Mouse (Mus musculus) lung, embryonic 16.5 days (tissue): Measurements from ENCODE around the gene Dscaml1. TPM values are rescaled to one million over a fixed set of nuclear protein-coding genes. Genes with fewer than 3 reads are reported as not detected.
A peak's percentile ranks its signal among the peaks of the same experiment; 100 is the strongest.

ENCODE experiments used
- ATAC-seq: fragments of 200-750 bp; cut with Nextera tagmentation; 2 replicates; pipeline ENCODE4 v1.8.0; 2017; ENCODE audit warnings: low read depth, mild to moderate bottlenecking, moderate library complexity
- H3K27ac ChIP-seq: fragments of 300-500 bp; sonication (generic); 2 replicates; pipeline ENCODE4 v1.5.1; 2014; ENCODE audit warnings: mild to moderate bottlenecking, control low read depth, low read length
- H3K27me3 ChIP-seq: fragments of 300-500 bp; sonication (generic); 2 replicates; pipeline ENCODE4 v1.6.1; 2014; ENCODE audit warnings: low read depth, low read length, mixed read lengths; ENCODE audit not compliant: control insufficient read depth, insufficient read depth
- H3K36me3 ChIP-seq: fragments of 300-500 bp; sonication (generic); 2 replicates; pipeline ENCODE4 v1.6.1; 2014; ENCODE audit warnings: low read length; ENCODE audit not compliant: control insufficient read depth, insufficient read depth
- H3K4me1 ChIP-seq: fragments of 300-500 bp; sonication (generic); replicated peaks from 2 replicates; pipeline ENCODE4 v1.6.1; 2014; ENCODE audit warnings: low read length, mixed read lengths; ENCODE audit not compliant: control insufficient read depth, insufficient read depth
- H3K4me2 ChIP-seq: fragments of 300-500 bp; sonication (generic); 2 replicates; pipeline ENCODE4 v1.6.1; 2014; ENCODE audit warnings: low read depth, low read length, control low read depth
- H3K4me3 ChIP-seq: fragments of 300-500 bp; sonication (generic); 2 replicates; pipeline ENCODE4 v1.5.1; 2014; ENCODE audit warnings: mild to moderate bottlenecking, low read length, control low read depth
- H3K9ac ChIP-seq: fragments of 300-500 bp; sonication (generic); 2 replicates; pipeline ENCODE4 v1.6.1; 2014; ENCODE audit warnings: low read length, control low read depth
- H3K9me3 ChIP-seq: fragments of 300-500 bp; sonication (generic); 2 replicates; pipeline ENCODE4 v1.6.1; 2016; ENCODE audit warnings: low read length; ENCODE audit not compliant: control insufficient read depth
- WGBS: fragments of 180-500 bp; shearing (Covaris S2); extraction: QIAGEN DNeasy Blood & Tissue Kit; methylation state at CpG from one replicate; pipeline ENCODE4 v1.1.7; 2014; 5-methylcytosine and 5-hydroxymethylcytosine counted together
- polyA plus RNA-seq: library from polyadenylated mRNA; unstranded; fragments of >200 nt; fragmentation: Nextera tagmentation; extraction: Ambion mirVana; gene quantifications from 2 replicates; pipeline ENCODE4 v1.2.1, GENCODE M21; 2015

Gene Dscaml1
- 0.18 and 0.24 TPM in 2 replicates for polyA plus RNA-seq

DNA sequence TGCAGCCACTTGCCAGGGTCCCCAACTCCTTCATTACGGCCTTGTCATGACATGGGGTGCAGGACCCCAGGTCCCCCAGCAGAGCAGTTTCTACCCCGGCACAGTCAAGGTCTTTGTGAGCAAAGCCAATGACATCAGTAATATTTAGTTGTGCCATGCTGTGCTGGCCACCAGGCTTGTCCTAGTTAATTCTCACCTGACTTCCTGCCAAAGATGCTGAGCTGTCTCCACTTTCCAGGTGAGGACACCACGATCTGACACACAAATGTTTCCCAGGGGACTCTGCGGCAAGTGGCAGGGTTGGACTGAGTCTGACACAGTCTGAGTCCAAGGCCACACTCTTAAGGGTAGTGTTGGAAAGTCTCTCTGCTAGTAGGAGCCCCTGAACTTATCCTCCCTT is at the start of gene Dscaml1:
Gene Dscaml1, plus strand, starts transcription at position 173 of the 400 bp plus-strand sequence.
- ATAC-seq = no peak
- Histone ChIP-seq H3K27me3 (peaks cover 30% of the 10 kb centered on the region), H3K4me3 (no peak within 1 kb of the TSS), H3K9ac (no peak within 1 kb of the TSS), H3K4me2 (no peak within 1 kb of the TSS), H3K4me1 (peaks cover 5% of the 10 kb centered on the region), H3K9me3 (no peaks in the 10 kb centered on the region), H3K27ac (no peak within 1 kb of the TSS), H3K36me3 (no peaks in the 10 kb centered on the region)
- 75% methylated on average over 4 of the region's 4 CpGs for WGBS

DNA sequence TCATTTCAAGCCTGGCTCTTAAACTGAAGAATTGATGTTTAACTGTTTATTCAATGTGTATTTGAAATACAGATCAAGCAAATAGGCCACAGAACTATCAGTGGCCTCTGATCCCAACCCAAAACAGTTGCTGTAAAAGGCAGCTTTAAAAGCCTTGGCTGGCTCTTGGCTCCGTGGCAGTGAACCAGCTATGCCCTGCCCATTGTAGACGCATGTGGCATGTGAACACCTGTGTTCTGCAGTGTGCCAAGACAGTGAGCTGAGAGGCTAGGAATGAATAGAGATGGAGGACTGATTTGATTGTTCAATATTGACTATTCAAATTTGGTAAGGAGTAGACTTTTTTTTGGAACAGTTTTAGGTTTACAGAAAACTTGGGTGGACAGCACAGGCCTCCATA is 49.5 kb upstream of the Dscaml1 start:
- Histone ChIP-seq H3K27me3 (no peaks in the 10 kb centered on the region), H3K9ac (no peak overlapping the region), H3K9me3 (no peaks in the 10 kb centered on the region), H3K4me2 (no peak overlapping the region), H3K27ac (no peak overlapping the region), H3K4me1 (no peaks in the 10 kb centered on the region), H3K36me3 (no peaks in the 10 kb centered on the region), H3K4me3 (no peak overlapping the region)
- ATAC-seq = peak; percentile 54; the same call in 1 of the 2 replicates
- 51% methylated on average over 2 of the region's 2 CpGs for WGBS

DNA sequence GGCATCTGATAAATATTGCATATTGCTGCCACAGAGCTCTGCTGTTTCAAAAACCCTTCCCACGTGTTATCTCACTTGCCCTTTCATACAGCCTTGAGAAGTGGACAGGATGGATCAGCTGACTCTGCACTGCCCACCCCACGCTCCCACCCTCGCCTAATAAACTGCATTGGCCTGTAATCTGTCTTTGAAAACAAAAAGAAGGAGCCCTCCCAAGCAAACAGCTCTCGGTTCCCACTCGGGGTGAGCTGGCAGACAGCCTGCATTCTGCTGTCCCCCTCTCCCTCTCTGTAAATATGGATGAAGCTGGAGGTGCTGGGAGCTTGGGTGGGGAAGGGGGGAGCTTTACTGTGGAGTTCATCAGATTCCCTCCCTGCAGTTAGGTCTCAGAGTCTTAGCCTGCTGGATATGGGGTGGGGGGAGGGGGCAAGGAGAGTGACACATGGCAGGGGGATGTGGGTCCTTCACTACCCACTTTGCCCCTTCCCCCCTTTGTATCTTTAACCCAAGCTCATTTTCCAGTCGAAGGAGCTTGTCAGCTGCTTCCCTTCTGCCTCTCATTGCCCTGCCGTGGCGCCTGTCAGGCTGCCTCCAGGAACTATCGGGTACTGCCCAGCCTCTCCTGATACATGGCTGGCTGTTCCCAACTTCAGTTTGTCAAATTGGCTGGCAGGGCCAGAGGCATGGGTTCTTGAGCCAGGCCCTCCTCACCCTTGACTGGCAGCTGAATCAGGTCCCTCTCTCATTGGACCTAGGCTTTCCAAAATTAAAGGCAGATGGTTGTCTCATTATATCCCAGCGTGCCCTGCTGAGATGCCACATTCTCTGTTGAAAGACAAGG is 45.8 kb upstream of the Dscaml1 start:
- Histone ChIP-seq H3K36me3 (no peaks in the 10 kb centered on the region), H3K27ac (no peak overlapping the region), H3K9me3 (no peaks in the 10 kb centered on the region), H3K9ac (no peak overlapping the region), H3K4me2 (no peak overlapping the region), H3K4me3 (no peak overlapping the region), H3K27me3 (no peaks in the 10 kb centered on the region), H3K4me1 (no peaks in the 10 kb centered on the region)
- no peak for ATAC-seq
- 48% methylated on average over 10 of the region's 10 CpGs for WGBS

DNA sequence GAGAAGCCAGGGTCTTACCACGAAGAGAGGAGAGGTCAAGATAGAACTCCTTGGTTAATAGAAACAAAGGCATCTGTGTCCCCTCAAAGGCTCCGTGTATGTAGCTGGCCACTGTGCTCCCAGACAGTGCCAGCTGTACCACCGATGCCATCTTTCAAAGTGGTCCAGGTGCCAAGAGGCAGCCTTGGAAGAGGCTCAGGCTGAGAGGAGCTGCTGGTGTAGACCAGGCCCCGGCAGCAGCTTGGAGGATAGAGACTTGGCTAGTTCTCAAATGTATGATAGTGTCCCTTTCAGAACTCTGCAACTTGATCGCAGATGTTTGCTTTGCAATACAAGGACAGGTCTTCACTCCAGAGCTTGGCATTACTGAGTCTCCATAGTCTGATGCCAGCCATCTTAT is 44.1 kb upstream of the Dscaml1 start:
- H3K27me3 ChIP-seq = no peaks in the 10 kb centered on the region
- no peak overlapping the region for H3K4me2 ChIP-seq
- ATAC-seq = no peak
- 54% methylated on average over 5 of the region's 5 CpGs for WGBS
- no peaks in the 10 kb centered on the region for H3K9me3 ChIP-seq
- H3K4me1 ChIP-seq = no peaks in the 10 kb centered on the region
- H3K9ac ChIP-seq = no peak overlapping the region
- H3K36me3 ChIP-seq = no peaks in the 10 kb centered on the region
- no peak overlapping the region for H3K4me3 ChIP-seq
- no peak overlapping the region for H3K27ac ChIP-seq

DNA sequence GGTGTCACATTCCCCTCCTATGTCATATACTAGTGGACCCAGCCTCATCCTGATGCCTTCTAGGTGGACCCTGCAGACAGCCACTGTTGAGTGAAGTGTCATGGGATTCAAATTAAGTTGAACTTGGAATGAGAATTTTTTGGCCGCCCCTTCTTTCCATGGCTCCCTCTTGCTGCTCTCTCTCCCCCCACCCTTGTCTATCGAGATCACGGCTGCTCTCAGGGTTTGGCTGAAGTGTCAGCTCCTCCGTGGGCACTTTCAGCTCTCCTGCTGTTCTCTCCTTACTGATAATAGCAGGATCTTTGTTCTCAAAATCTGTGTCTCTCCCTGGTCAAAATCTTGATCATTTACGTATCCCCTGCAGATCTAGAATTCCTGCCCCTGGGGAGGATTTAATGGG is 43.6 kb upstream of the Dscaml1 start:
- Histone ChIP-seq H3K27me3 (no peaks in the 10 kb centered on the region), H3K4me3 (no peak overlapping the region), H3K4me2 (no peak overlapping the region), H3K9me3 (no peaks in the 10 kb centered on the region), H3K4me1 (no peaks in the 10 kb centered on the region), H3K27ac (no peak overlapping the region), H3K9ac (no peak overlapping the region), H3K36me3 (no peaks in the 10 kb centered on the region)
- no peak for ATAC-seq
- 73% methylated on average over 5 of the region's 5 CpGs for WGBS

DNA sequence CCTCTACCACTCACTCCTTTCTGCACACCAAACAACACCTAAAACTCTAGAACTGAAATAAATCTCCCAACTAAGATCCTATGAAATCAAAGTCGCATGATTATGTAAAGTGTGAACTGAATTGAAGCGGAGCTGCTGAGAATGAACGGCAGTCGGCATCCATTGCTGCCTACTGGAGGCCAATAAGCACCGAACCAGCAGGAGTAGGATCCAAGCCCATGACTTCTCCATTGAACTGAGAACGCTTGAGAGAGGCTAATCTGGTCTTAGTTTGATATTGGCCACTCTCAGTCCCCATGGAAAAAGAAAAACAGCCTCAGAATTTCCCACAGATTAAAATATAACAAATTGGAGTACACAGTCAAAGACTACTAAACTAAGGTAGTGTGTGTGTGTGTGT is 42.5 kb upstream of the Dscaml1 start:
- Histone ChIP-seq H3K27ac (no peak overlapping the region), H3K4me3 (no peak overlapping the region), H3K4me2 (no peak overlapping the region), H3K9me3 (no peaks in the 10 kb centered on the region), H3K36me3 (no peaks in the 10 kb centered on the region), H3K27me3 (no peaks in the 10 kb centered on the region), H3K4me1 (no peaks in the 10 kb centered on the region), H3K9ac (no peak overlapping the region)
- no peak for ATAC-seq
- 90% methylated on average over 6 of the region's 6 CpGs for WGBS

DNA sequence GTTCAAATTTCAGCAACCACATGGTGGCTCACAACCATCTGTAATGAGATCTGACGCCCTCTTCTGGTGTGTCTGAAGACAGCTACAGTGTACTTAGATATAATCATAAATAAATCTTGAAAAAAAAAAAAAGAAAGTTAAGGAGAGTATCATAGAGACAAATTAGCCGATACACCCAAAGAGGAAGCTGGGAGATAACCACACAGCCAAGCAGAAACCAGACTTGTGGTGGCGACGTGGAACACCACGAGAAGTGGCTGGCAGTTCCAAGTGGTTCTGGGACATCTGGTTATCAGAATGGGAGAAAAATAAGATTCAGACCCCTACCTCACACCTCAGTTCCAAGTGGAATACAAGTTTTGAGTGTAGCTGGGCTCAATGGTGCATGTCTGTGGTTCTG is 39.7 kb upstream of the Dscaml1 start:
- H3K9me3 ChIP-seq = no peaks in the 10 kb centered on the region

DNA sequence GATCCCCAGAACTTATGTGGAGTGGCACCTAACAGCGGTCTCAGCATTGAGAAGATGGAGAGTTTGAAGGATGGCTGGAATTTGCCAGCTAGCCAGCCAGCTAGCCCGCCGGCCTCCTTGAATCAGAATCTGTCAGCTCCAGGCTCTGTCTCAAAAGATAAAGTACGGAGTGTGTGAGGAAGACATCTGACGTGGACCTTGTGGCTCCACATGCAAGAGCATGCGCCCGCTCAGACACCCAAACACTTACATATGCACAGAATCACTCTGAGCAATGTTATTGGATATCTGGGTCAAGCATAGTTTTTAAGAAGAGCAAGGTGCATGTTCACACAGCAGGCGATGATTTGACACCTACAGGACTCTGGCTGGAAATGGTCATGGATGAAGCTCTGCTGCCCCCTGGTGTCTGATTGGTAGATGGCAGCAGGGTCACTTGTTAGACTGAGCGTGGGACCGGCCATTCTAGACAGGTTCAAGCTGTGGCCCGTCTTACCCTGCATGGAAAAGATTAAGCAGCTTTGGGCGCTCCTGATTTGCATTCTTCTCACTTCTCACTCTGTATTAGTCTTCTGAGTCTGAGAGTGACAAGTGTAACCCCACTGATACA is 37.9 kb upstream of the Dscaml1 start:
- Histone ChIP-seq H3K9me3 (no peaks in the 10 kb centered on the region), H3K4me1 (no peaks in the 10 kb centered on the region), H3K27ac (no peak overlapping the region), H3K27me3 (no peaks in the 10 kb centered on the region), H3K4me3 (no peak overlapping the region), H3K4me2 (no peak overlapping the region), H3K36me3 (no peaks in the 10 kb centered on the region), H3K9ac (no peak overlapping the region)
- 28% methylated on average over 12 of the region's 12 CpGs for whole genome bisulfite sequencing
- ATAC-seq = peak; percentile 43; the same call in 1 of the 2 replicates

More for the DNA sequence above, 39.7 kb upstream of the Dscaml1 start:
- no peak overlapping the region for H3K4me2 ChIP-seq
- H3K27ac ChIP-seq = no peak overlapping the region
- WGBS = 76% methylated on average over 5 of the region's 5 CpGs
- H3K27me3 ChIP-seq = no peaks in the 10 kb centered on the region
- no peaks in the 10 kb centered on the region for H3K36me3 ChIP-seq
- ATAC-seq = no peak
- H3K9ac ChIP-seq = no peak overlapping the region
- no peak overlapping the region for H3K4me3 ChIP-seq
- H3K4me1 ChIP-seq = no peaks in the 10 kb centered on the region

DNA sequence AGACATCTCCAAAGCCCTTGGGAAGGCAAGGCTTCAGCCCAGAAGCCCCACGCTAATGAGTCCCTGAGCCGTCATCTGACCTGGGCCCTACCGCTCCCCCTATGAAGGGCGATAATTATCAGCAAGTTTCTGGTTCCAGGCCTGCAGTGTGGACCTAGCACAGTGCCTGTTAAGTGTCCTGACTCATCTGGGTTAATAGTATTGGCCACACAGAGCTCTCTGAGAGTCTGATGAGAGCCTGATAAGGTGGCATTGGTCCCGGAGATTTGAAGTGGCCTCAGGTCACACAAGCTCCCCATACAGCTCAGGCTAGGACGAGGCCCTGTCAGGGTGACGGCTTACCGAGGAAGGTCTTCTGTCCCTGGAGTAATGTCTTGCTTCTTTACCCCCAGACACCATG is 36.8 kb upstream of the Dscaml1 start:
- Histone ChIP-seq H3K9me3 (no peaks in the 10 kb centered on the region), H3K36me3 (no peaks in the 10 kb centered on the region), H3K9ac (no peak overlapping the region), H3K4me1 (no peaks in the 10 kb centered on the region), H3K27me3 (no peaks in the 10 kb centered on the region), H3K4me2 (no peak overlapping the region), H3K27ac (no peak overlapping the region), H3K4me3 (no peak overlapping the region)
- no peak for ATAC-seq
- WGBS = 71% methylated on average over 8 of the region's 8 CpGs
